Mouse (Mus musculus): ENCODE data around the gene Ncoa5.

- TF ChIP-seq POLR2A (IDR thresholded peaks at IDR 0.05; ENCODE audit: low read depth, low read length): no peak
- TF ChIP-seq CTCF (IDR thresholded peaks at IDR 0.05; ENCODE audit: extremely low read depth, insufficient read depth, insufficient read length, insufficient replicate concordance): no peak
Measured at GRCm38 (mm10) chr2:165042126-165042525, 7.5 kb upstream of the Ncoa5 start.
